Mouse (Mus musculus) mature B cell (primary cell): ENCODE data around the gene Fam163b.

ENCODE experiments used
- in situ Hi-C: fragments of 300-500 bp; cut with MboI; formaldehyde crosslinking; loops from 2 replicates; pipeline ENCODE4 v1.14.3; 2019

Gene Fam163b

GRCm38 (mm10) chr2:27086483-27087010, 55.7 kb downstream of the Fam163b start:
- in situ Hi-C loops, result no loop called here

- in situ Hi-C loops, result no loop called here
These were observed 56.5 kb downstream of the Fam163b start for GRCm38 (mm10) chr2:27085801-27086200.

- in situ Hi-C loops, result no loop called here
These were observed 57.3 kb downstream of the Fam163b start for GRCm38 (mm10) chr2:27084963-27085362.

GRCm38 (mm10) chr2:27083761-27084475, 58.4 kb downstream of the Fam163b start:
- in situ Hi-C loops, result no loop called here

GRCm38 (mm10) chr2:27079649-27080048, 62.6 kb downstream of the Fam163b start:
- in situ Hi-C loops, result loop anchor here (10.0 kb wide), 1 partner anchor 155 kb away; no protein-coding TSS in a partner anchor

GRCm38 (mm10) chr2:27079152-27079584, 63.1 kb downstream of the Fam163b start, which contains the start of gene Adamtsl2:
Gene Adamtsl2 (plus strand): TSS chr2:27079379.
- in situ Hi-C loops, result loop anchor here (10.0 kb wide), 1 partner anchor 156 kb away; no protein-coding TSS in a partner anchor

GRCm38 (mm10) chr2:27078312-27078711, 64.0 kb downstream of the Fam163b start:
- in situ Hi-C loops, result loop anchor here (10.0 kb wide), 1 partner anchor 156 kb away; no protein-coding TSS in a partner anchor

GRCm38 (mm10) chr2:27077655-27078244, 64.5 kb downstream of the Fam163b start:
- in situ Hi-C loops, result loop anchor here (10.0 kb wide), 1 partner anchor 157 kb away; no protein-coding TSS in a partner anchor

GRCm38 (mm10) chr2:27075485-27075884, 66.8 kb downstream of the Fam163b start:
- in situ Hi-C loops, result loop anchor here (10.0 kb wide), 1 partner anchor 159 kb away; no protein-coding TSS in a partner anchor

GRCm38 (mm10) chr2:27074804-27075203, 67.5 kb downstream of the Fam163b start:
- in situ Hi-C loops, result loop anchor here (10.0 kb wide), 1 partner anchor 160 kb away; no protein-coding TSS in a partner anchor

GRCm38 (mm10) chr2:27073407-27073806, 68.9 kb downstream of the Fam163b start:
- in situ Hi-C loops, result loop anchor here (10.0 kb wide), 1 partner anchor 161 kb away; no protein-coding TSS in a partner anchor

- in situ Hi-C loops, result loop anchor here (10.0 kb wide), 1 partner anchor 163 kb away; no protein-coding TSS in a partner anchor
These were observed 70.3 kb downstream of the Fam163b start, which contains the start of gene Mymk for GRCm38 (mm10) chr2:27071978-27072377. Gene Mymk (minus strand): TSS chr2:27072179.

GRCm38 (mm10) chr2:27071137-27071536, 71.2 kb downstream of the Fam163b start:
- in situ Hi-C loops, result loop anchor here (10.0 kb wide), 1 partner anchor 164 kb away; no protein-coding TSS in a partner anchor

- in situ Hi-C loops, result loop anchor here (10.0 kb wide), 1 partner anchor 164 kb away; no protein-coding TSS in a partner anchor
These were observed 72.0 kb downstream of the Fam163b start for GRCm38 (mm10) chr2:27070247-27070813.

- in situ Hi-C loops, result loop anchor here (10.0 kb wide), 1 partner anchor 165 kb away; no protein-coding TSS in a partner anchor
These were observed 72.6 kb downstream of the Fam163b start for GRCm38 (mm10) chr2:27069646-27070045.

GRCm38 (mm10) chr2:27067996-27068395, 74.3 kb downstream of the Fam163b start:
- in situ Hi-C loops, result no loop called here

GRCm38 (mm10) chr2:27067124-27067523, 75.2 kb downstream of the Fam163b start:
- in situ Hi-C loops, result no loop called here
